Mouse (Mus musculus) erythroblast, embryonic 14.5 days (primary cell): ENCODE data around the gene Adam23.

Experiments
- GATA1 ChIP-seq: IDR thresholded peaks from 2 replicates; pipeline ENCODE4 v1.6.1; 2012; ENCODE audit warnings: low read length, inconsistent platforms, mixed read lengths
- TAL1 ChIP-seq: IDR thresholded peaks from 3 replicates; pipeline ENCODE4 v1.6.1; 2012; ENCODE audit warnings: low read length, inconsistent platforms, mixed read lengths

DNA sequence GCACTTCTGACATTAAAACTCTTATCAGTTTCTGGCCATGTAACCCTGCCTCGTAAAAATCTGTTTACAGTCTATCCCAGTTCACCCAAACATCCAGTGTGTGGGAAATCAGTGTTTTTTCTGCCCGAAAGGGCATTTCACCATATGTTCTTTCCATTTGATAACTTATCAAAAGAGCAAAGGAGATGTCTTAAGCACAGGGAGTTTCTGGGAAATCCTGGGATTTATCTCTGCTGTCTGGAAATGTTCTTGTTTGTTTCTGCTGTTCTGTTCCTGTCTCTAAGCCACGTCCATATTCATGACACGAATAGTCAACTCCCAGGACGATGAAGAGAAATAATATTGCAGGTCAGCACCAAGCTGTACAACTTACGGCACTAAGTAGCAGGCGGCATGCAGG is 11.6 kb upstream of the Adam23 start:
- TF ChIP-seq GATA1 (no peak), TAL1 (no peak)
